Mouse (Mus musculus) left cerebral cortex, adult 8-10 months (tissue): ENCODE results near the gene Suds3. TPM values are rescaled to one million over a fixed set of nuclear protein-coding genes. Genes with fewer than 3 reads are reported as not detected.

Source experiments
- DNase-seq, 2 experiments: peaks; one replicate each; pipeline ENCODE4 v3.0.0; 2022; ENCODE audit warnings: low spot score in 2 of 2
- total RNA-seq, 4 experiments: library from RNA; stranded (reverse); gene quantifications; 2 replicates each; pipeline ENCODE4 v1.2.4; 2022

Gene Suds3
- total RNA-seq, 4 experiments from 2014 or later, result 114 to 150 (median 121) TPM

GRCm38 (mm10) chr5:117136570-117136969 is 20.7 kb upstream of the Suds3 start:
- DNase-seq, result no peak

- DNase-seq, result no peak
These were observed 20.0 kb upstream of the Suds3 start for GRCm38 (mm10) chr5:117135869-117136268.

GRCm38 (mm10) chr5:117134889-117135456 is 19.1 kb upstream of the Suds3 start:
- no peak for DNase-seq

GRCm38 (mm10) chr5:117134066-117134888 is 18.4 kb upstream of the Suds3 start:
- no peak for DNase-seq

GRCm38 (mm10) chr5:117133446-117134065 is 17.6 kb upstream of the Suds3 start:
- no peak for DNase-seq

- no peak for DNase-seq
These were observed 14.8 kb upstream of the Suds3 start for GRCm38 (mm10) chr5:117130726-117131125.

- no peak for DNase-seq
These were observed 11.1 kb upstream of the Suds3 start for GRCm38 (mm10) chr5:117127051-117127450.

- no peak for DNase-seq
These were observed 9.8 kb upstream of the Suds3 start for GRCm38 (mm10) chr5:117125482-117126346.

GRCm38 (mm10) chr5:117123840-117124239 is 7.9 kb upstream of the Suds3 start:
- DNase-seq, result no peak

- DNase-seq, result no peak
These were observed 7.2 kb upstream of the Suds3 start for GRCm38 (mm10) chr5:117123102-117123501.

GRCm38 (mm10) chr5:117121657-117122056 is 5.7 kb upstream of the Suds3 start:
- no peak for DNase-seq

GRCm38 (mm10) chr5:117120489-117121466 is 4.9 kb upstream of the Suds3 start:
- no peak for DNase-seq

GRCm38 (mm10) chr5:117119777-117120488 is 4.0 kb upstream of the Suds3 start, which contains the start of gene Taok3:
TSS of gene Taok3 (plus strand) at chr5:117120129.
- DNase-seq, result peak; percentile 98

- no peak for DNase-seq
These were observed 2.9 kb upstream of the Suds3 start for GRCm38 (mm10) chr5:117118850-117119249.

GRCm38 (mm10) chr5:117118220-117118619 is 2.3 kb upstream of the Suds3 start:
- DNase-seq, result no peak

GRCm38 (mm10) chr5:117117716-117118115 is 1.8 kb upstream of the Suds3 start:
- no peak for DNase-seq

GRCm38 (mm10) chr5:117117241-117117640 is 1.3 kb upstream of the Suds3 start:
- no peak for DNase-seq

GRCm38 (mm10) chr5:117116660-117117059 is 747 bp upstream of the Suds3 start:
- DNase-seq, result no peak

GRCm38 (mm10) chr5:117115193-117115767 is 633 bp downstream of the Suds3 start:
- peak; percentile 21 to 36 for DNase-seq
